Mouse (Mus musculus): ENCODE data around the gene Gm20441. TPM values are rescaled to one million over a fixed set of nuclear protein-coding genes. Genes with fewer than 3 reads are reported as not detected.

Gene Gm20441
- total RNA-seq (2014; fragmentation: Nextera tagmentation) (not detected in 2 replicates), total RNA-seq (2017) (not detected in 2 replicates)

GRCm38 (mm10) chr10:75780769-75781578 lies at the start of gene Gm20441, which contains the start of gene Gstt3:
Gene Gm20441, minus strand, starts transcription at chr10:75780954.
Gene Gstt3, minus strand, starts transcription at chr10:75781414.
- peak; percentile 60 for ATAC-seq (replicated peaks; ENCODE audit: low FRiP score, low TSS enrichment, poor library complexity, severe bottlenecking)

GRCm38 (mm10) chr10:75830275-75830670 lies 49.5 kb upstream of the Gm20441 start:
- no peak for ATAC-seq (replicated peaks; ENCODE audit: low FRiP score, low TSS enrichment, poor library complexity, severe bottlenecking)

GRCm38 (mm10) chr10:75829529-75830274 lies 48.9 kb upstream of the Gm20441 start:
- ATAC-seq (replicated peaks; ENCODE audit: low FRiP score, low TSS enrichment, poor library complexity, severe bottlenecking): no peak

- no peak for ATAC-seq (replicated peaks; ENCODE audit: low FRiP score, low TSS enrichment, poor library complexity, severe bottlenecking)
Observed at GRCm38 (mm10) chr10:75828500-75828931, 47.8 kb upstream of the Gm20441 start.

GRCm38 (mm10) chr10:75827668-75828360 lies 47.1 kb upstream of the Gm20441 start:
- ATAC-seq (replicated peaks; ENCODE audit: low FRiP score, low TSS enrichment, poor library complexity, severe bottlenecking): peak; percentile 32; the same call in 1 of the 2 replicates

GRCm38 (mm10) chr10:75824530-75824929 lies 43.8 kb upstream of the Gm20441 start:
- no peak for ATAC-seq (replicated peaks; ENCODE audit: low FRiP score, low TSS enrichment, poor library complexity, severe bottlenecking)

- ATAC-seq (replicated peaks; ENCODE audit: low FRiP score, low TSS enrichment, poor library complexity, severe bottlenecking): no peak
Observed at GRCm38 (mm10) chr10:75823782-75824181, 43.0 kb upstream of the Gm20441 start.

- ATAC-seq (replicated peaks; ENCODE audit: low FRiP score, low TSS enrichment, poor library complexity, severe bottlenecking): no peak
Observed at GRCm38 (mm10) chr10:75822443-75822842, 41.7 kb upstream of the Gm20441 start, which contains the start of gene Gstt4. Gene Gstt4, minus strand, starts transcription at chr10:75822543.

GRCm38 (mm10) chr10:75819882-75820281 lies 39.1 kb upstream of the Gm20441 start:
- no peak for ATAC-seq (replicated peaks; ENCODE audit: low FRiP score, low TSS enrichment, poor library complexity, severe bottlenecking)

GRCm38 (mm10) chr10:75818641-75819040 lies 37.9 kb upstream of the Gm20441 start:
- ATAC-seq (replicated peaks; ENCODE audit: low FRiP score, low TSS enrichment, poor library complexity, severe bottlenecking): no peak

- no peak for ATAC-seq (replicated peaks; ENCODE audit: low FRiP score, low TSS enrichment, poor library complexity, severe bottlenecking)
Observed at GRCm38 (mm10) chr10:75804217-75804616, 23.5 kb upstream of the Gm20441 start.

- peak; percentile 83 for ATAC-seq (replicated peaks; ENCODE audit: low FRiP score, low TSS enrichment, poor library complexity, severe bottlenecking)
Observed at GRCm38 (mm10) chr10:75798176-75798696, 17.5 kb upstream of the Gm20441 start, which contains the start of gene Gstt1. Gene Gstt1, minus strand, starts transcription at chr10:75798584.

GRCm38 (mm10) chr10:75797619-75798175 lies 16.9 kb upstream of the Gm20441 start:
- ATAC-seq (replicated peaks; ENCODE audit: low FRiP score, low TSS enrichment, poor library complexity, severe bottlenecking): peak; percentile 67

GRCm38 (mm10) chr10:75796731-75797516 lies 16.2 kb upstream of the Gm20441 start:
- ATAC-seq (replicated peaks; ENCODE audit: low FRiP score, low TSS enrichment, poor library complexity, severe bottlenecking): no peak

- no peak for ATAC-seq (replicated peaks; ENCODE audit: low FRiP score, low TSS enrichment, poor library complexity, severe bottlenecking)
Observed at GRCm38 (mm10) chr10:75794880-75795279, 14.1 kb upstream of the Gm20441 start.

GRCm38 (mm10) chr10:75790773-75791172 lies 10.0 kb upstream of the Gm20441 start:
- 0 out of 2 replicates have a peak, but pooled peaks have one; percentile 37 for ATAC-seq (replicated peaks; ENCODE audit: low FRiP score, low TSS enrichment, poor library complexity, severe bottlenecking)

GRCm38 (mm10) chr10:75789841-75790240 lies 9.1 kb upstream of the Gm20441 start:
- no peak for ATAC-seq (replicated peaks; ENCODE audit: low FRiP score, low TSS enrichment, poor library complexity, severe bottlenecking)

GRCm38 (mm10) chr10:75789081-75789735 lies 8.5 kb upstream of the Gm20441 start:
- no peak for ATAC-seq (replicated peaks; ENCODE audit: low FRiP score, low TSS enrichment, poor library complexity, severe bottlenecking)

Data from megakaryocyte-erythroid progenitor cell, adult 5-6 weeks (primary cell).